Mouse (Mus musculus) kidney, adult 2 months (tissue): ENCODE results near the gene Ccpg1.

Experiments
- CTCF ChIP-seq: fragments of 200-500 bp; conservative IDR thresholded peaks from 2 replicates; pipeline ENCODE4 v1.5.1; 2011; ENCODE audit warnings: low read depth, mild to moderate bottlenecking, control low read depth, low read length, moderate library complexity, mixed read lengths; ENCODE audit not compliant: insufficient read depth, insufficient read length
- POLR2A ChIP-seq: fragments of 200-500 bp; IDR thresholded peaks from one replicate; pipeline ENCODE4 v1.6.1; 2011; ENCODE audit warnings: low read depth, low read length, control low read depth

- TF ChIP-seq CTCF: no peak
- TF ChIP-seq POLR2A: no peak
Observed at GRCm38 (mm10) chr9:73040080-73040479, 54.9 kb downstream of the Ccpg1 start, which contains the start of gene Pigb.
